Mouse (Mus musculus): ENCODE results near the gene Kif2c. TPM values are rescaled to one million over a fixed set of nuclear protein-coding genes. Genes with fewer than 3 reads are reported as not detected.

Gene Kif2c
- total and polyA plus RNA-seq, 3 experiments = 33.9 to 40.3 (median 34.0) TPM

GRCm38 (mm10) chr4:117139217-117139612 lies 43.2 kb downstream of the Kif2c start (continued):
- TF ChIP-seq MAZ (IDR thresholded peaks at IDR 0.05; ENCODE audit: low read depth, low read length) (peak; percentile 56; the same call in 1 of the 2 replicates), TCF12 (IDR thresholded peaks at IDR 0.05; ENCODE audit: low read depth, low read length) (0 out of 2 replicates have a peak, but pooled peaks have one; percentile 35), POLR2A (IDR thresholded peaks at IDR 0.05; ENCODE audit: low read depth, low read length) (peak; percentile 40; the same call in 1 of the 2 replicates), ZKSCAN1 (IDR thresholded peaks at IDR 0.05; ENCODE audit: borderline replicate concordance, low read depth, low read length) (no peak), MAFK (IDR thresholded peaks at IDR 0.05; ENCODE audit: insufficient replicate concordance, low read length) (no peak), SMC3 (IDR thresholded peaks at IDR 0.05; ENCODE audit: low read depth, low read length) (peak; percentile 84), USF1 (IDR thresholded peaks at IDR 0.05; ENCODE audit: low read depth, low read length) (peak; percentile 83), ETS1 (conservative IDR thresholded peaks at IDR 0.05; ENCODE audit: low read depth, low read length) (peak; percentile 21; the same call in 1 of the 2 replicates), TBP (conservative IDR thresholded peaks at IDR 0.05; ENCODE audit: low read depth, low read length) (0 out of 2 replicates have a peak, but pooled peaks have one; percentile 20), JUN (IDR thresholded peaks at IDR 0.05; ENCODE audit: insufficient read depth, low read depth, low read length) (no peak), BHLHE40 (IDR thresholded peaks at IDR 0.05; ENCODE audit: low read depth, low read length) (no peak), MYC (IDR thresholded peaks at IDR 0.05; ENCODE audit: low read depth, low read length) (peak; percentile 100), POLR2AphosphoS2 (IDR thresholded peaks at IDR 0.05; ENCODE audit: low read depth, low read length) (no peak), NELFE (IDR thresholded peaks at IDR 0.05; ENCODE audit: low read depth, low read length) (peak; percentile 66; the same call in 1 of the 2 replicates)

GRCm38 (mm10) chr4:117138295-117139216 lies 43.9 kb downstream of the Kif2c start:
- Histone ChIP-seq H3K9ac (ENCODE audit: insufficient read depth, low read depth) (no peak overlapping the region), H3K4me2 (ENCODE audit: insufficient read depth, low read depth, poor library complexity, severe bottlenecking) (peak overlapping the region; percentile 55; the same call in 1 of the 2 replicates), H3K36me3 (replicated peaks in 1 of 2; ENCODE audit: control insufficient read depth in 1 of 2, insufficient read depth in 1 of 2, low read length in 1 of 2) (no peaks in the 10 kb centered on the region), H3K9me3 (replicated peaks; ENCODE audit: low read length) (no peaks in the 10 kb centered on the region), H3K4me1 (ENCODE audit: control insufficient read depth in 1 of 2, insufficient read depth in 2 of 2) (peaks cover 16 to 41% of the 10 kb centered on the region in 2 experiments), H3K27me3 (replicated peaks) (no peaks in the 10 kb centered on the region), H3K4me3 (replicated peaks in 1 of 3; ENCODE audit: low read depth in 2 of 3, low read length in 2 of 3, poor library complexity in 1 of 3) (no peak overlapping the region), H3K79me2 (replicated peaks; ENCODE audit: control insufficient read depth, extremely low read depth, insufficient read depth, poor library complexity, severe bottlenecking) (peaks cover under 1% of the 10 kb centered on the region), H3K27ac (ENCODE audit: insufficient read depth, low read depth) (peak overlapping the region; percentile 16)
- TF ChIP-seq SIN3A (IDR thresholded peaks at IDR 0.05; ENCODE audit: low read length) = no peak
- no peak for TF ChIP-seq EP300 (IDR thresholded peaks at IDR 0.05; ENCODE audit: low read length)
- TF ChIP-seq MAZ (IDR thresholded peaks at IDR 0.05; ENCODE audit: low read depth, low read length) = no peak
- TF ChIP-seq JUN (IDR thresholded peaks at IDR 0.05; ENCODE audit: insufficient read depth, low read depth, low read length) = no peak
- no peak for TF ChIP-seq MAX (IDR thresholded peaks at IDR 0.05; ENCODE audit: low read length)
- TF ChIP-seq NRF1 (IDR thresholded peaks at IDR 0.05; ENCODE audit: low read depth, low read length) = no peak
- TF ChIP-seq JUND (conservative IDR thresholded peaks at IDR 0.05; ENCODE audit: low read depth, low read length) = no peak
- TF ChIP-seq ZC3H11A (IDR thresholded peaks at IDR 0.05; ENCODE audit: low read depth, low read length) = no peak
- no peak for TF ChIP-seq PAX5 (IDR thresholded peaks at IDR 0.05; ENCODE audit: low read length)
- no peak for TF ChIP-seq NELFE (IDR thresholded peaks at IDR 0.05; ENCODE audit: low read depth, low read length)
- no peak for TF ChIP-seq RCOR1 (conservative IDR thresholded peaks at IDR 0.05; ENCODE audit: low read depth, low read length)
- TF ChIP-seq HCFC1 (IDR thresholded peaks at IDR 0.05; ENCODE audit: low read depth, low read length) = no peak
- TF ChIP-seq UBTF (IDR thresholded peaks at IDR 0.05; ENCODE audit: low read depth, low read length) = no peak
- TF ChIP-seq RAD21 (IDR thresholded peaks at IDR 0.05; ENCODE audit: low read depth, low read length) = no peak
- TF ChIP-seq ETS1 (conservative IDR thresholded peaks at IDR 0.05; ENCODE audit: low read depth, low read length) = no peak
- no peak for TF ChIP-seq TCF12 (IDR thresholded peaks at IDR 0.05; ENCODE audit: low read depth, low read length)
- no peak for TF ChIP-seq MXI1 (IDR thresholded peaks at IDR 0.05; ENCODE audit: low read depth, low read length)
- no peak for TF ChIP-seq ZMIZ1 (IDR thresholded peaks at IDR 0.05; ENCODE audit: low read depth, low read length)
- no peak for DNase-seq (ENCODE audit: extremely low read depth)
- dilution Hi-C loops (cut with MboI; ENCODE audit: extremely low pct_ligation_motif_present, extremely low pct_unique_long_range_greater_than_20kb, low sequenced_read_pairs) (no loop called here), in situ Hi-C loops (cut with MboI; ENCODE audit: low pct_ligation_motif_present, low pct_unique_long_range_greater_than_20kb, low sequenced_read_pairs) (loop anchor here (5.0 kb wide), 2 partner anchors 36 to 316 kb away; partner anchors contain the start of gene Hpdl)

All from CH12.LX (cell line).